Mouse (Mus musculus): Measurements from ENCODE around the gene Naif1. TPM values are rescaled to one million over a fixed set of nuclear protein-coding genes. Genes with fewer than 3 reads are reported as not detected.
"Not testable (repeated sequence)": the region's sequence is repeated elsewhere in the genome, so short reads cannot be mapped to it uniquely, and the experiment has no call there.

Naif1 gene
- polyA plus RNA-seq, 1 experiment from 2014 or later, result 6.8 TPM

- 1% methylated on average over 5 of the region's 5 CpGs for WGBS
- H3K36me3 ChIP-seq (ENCODE audit: control insufficient read depth, insufficient read depth, low read length), result no peaks in the 10 kb centered on the region
- H3K9me3 ChIP-seq (ENCODE audit: control insufficient read depth, low read length), result no peaks in the 10 kb centered on the region
- peaks cover 2% of the 10 kb centered on the region; the same call in 1 of the 2 replicates for H3K4me1 ChIP-seq (replicated peaks; ENCODE audit: control insufficient read depth, insufficient read depth, low read length)
- no peaks in the 10 kb centered on the region for H3K27me3 ChIP-seq (ENCODE audit: control insufficient read depth, insufficient read depth, low read depth, low read length)
- H3K4me3 ChIP-seq (ENCODE audit: low read length), result no peak overlapping the region
- peak overlapping the region; percentile 1; the same call in 1 of the 2 replicates for H3K9ac ChIP-seq (ENCODE audit: low read length)
- ATAC-seq (ENCODE audit: low read depth), result peak; percentile 64
- no peak overlapping the region for H3K27ac ChIP-seq (ENCODE audit: low read length)
- no peak overlapping the region for H3K4me2 ChIP-seq (ENCODE audit: low read depth, low read length)
Measured at GRCm38 (mm10) chr2:32488679-32489078, 38.4 kb downstream of the Naif1 start.

- ATAC-seq (ENCODE audit: low read depth); H3K9ac ChIP-seq (ENCODE audit: low read length); H3K4me2 ChIP-seq (ENCODE audit: low read depth, low read length); H3K27ac ChIP-seq (ENCODE audit: low read length); H3K36me3 ChIP-seq (ENCODE audit: control insufficient read depth, insufficient read depth, low read length); H3K4me3 ChIP-seq (ENCODE audit: low read length); H3K9me3 ChIP-seq (ENCODE audit: control insufficient read depth, low read length); H3K4me1 ChIP-seq (replicated peaks; ENCODE audit: control insufficient read depth, insufficient read depth, low read length); H3K27me3 ChIP-seq (ENCODE audit: control insufficient read depth, insufficient read depth, low read depth, low read length): not testable (repeated sequence)
Measured at GRCm38 (mm10) chr2:32490730-32491129, 40.5 kb downstream of the Naif1 start.

GRCm38 (mm10) chr2:32492661-32493060 is 42.4 kb downstream of the Naif1 start:
- ATAC-seq (ENCODE audit: low read depth), result no peak
- Histone ChIP-seq H3K36me3 (ENCODE audit: control insufficient read depth, insufficient read depth, low read length) (no peaks in the 10 kb centered on the region), H3K27me3 (ENCODE audit: control insufficient read depth, insufficient read depth, low read depth, low read length) (no peaks in the 10 kb centered on the region), H3K4me2 (ENCODE audit: low read depth, low read length) (no peak overlapping the region), H3K4me1 (replicated peaks; ENCODE audit: control insufficient read depth, insufficient read depth, low read length) (peaks cover 5% of the 10 kb centered on the region; the same call in 1 of the 2 replicates), H3K9ac (ENCODE audit: low read length) (no peak overlapping the region), H3K27ac (ENCODE audit: low read length) (no peak overlapping the region), H3K9me3 (ENCODE audit: control insufficient read depth, low read length) (no peaks in the 10 kb centered on the region), H3K4me3 (ENCODE audit: low read length) (no peak overlapping the region)
- WGBS, result 47% methylated on average over 2 of the region's 2 CpGs

- 50% methylated on average over 12 of the region's 12 CpGs for WGBS
- H3K9ac ChIP-seq (ENCODE audit: low read length), result no peak overlapping the region
Measured at GRCm38 (mm10) chr2:32493301-32493701, 43.0 kb downstream of the Naif1 start.

GRCm38 (mm10) chr2:32494522-32494921 is 44.3 kb downstream of the Naif1 start:
- H3K4me1 ChIP-seq (replicated peaks; ENCODE audit: control insufficient read depth, insufficient read depth, low read length), result peaks cover 5% of the 10 kb centered on the region; the same call in 1 of the 2 replicates
- ATAC-seq (ENCODE audit: low read depth), result no peak
- no peaks in the 10 kb centered on the region for H3K27me3 ChIP-seq (ENCODE audit: control insufficient read depth, insufficient read depth, low read depth, low read length)
- no peak overlapping the region for H3K4me2 ChIP-seq (ENCODE audit: low read depth, low read length)
- H3K9ac ChIP-seq (ENCODE audit: low read length), result no peak overlapping the region
- WGBS, result 45% methylated on average over 2 of the region's 2 CpGs
- peak overlapping the region; percentile 58 for H3K27ac ChIP-seq (ENCODE audit: low read length)
- H3K4me3 ChIP-seq (ENCODE audit: low read length), result no peak overlapping the region
- no peaks in the 10 kb centered on the region for H3K36me3 ChIP-seq (ENCODE audit: control insufficient read depth, insufficient read depth, low read length)
- H3K9me3 ChIP-seq (ENCODE audit: control insufficient read depth, low read length), result peaks cover 4% of the 10 kb centered on the region; the same call in 1 of the 2 replicates

More at GRCm38 (mm10) chr2:32493301-32493701, 43.0 kb downstream of the Naif1 start:
- Histone ChIP-seq H3K4me1 (replicated peaks; ENCODE audit: control insufficient read depth, insufficient read depth, low read length) (peaks cover 5% of the 10 kb centered on the region; the same call in 1 of the 2 replicates), H3K36me3 (ENCODE audit: control insufficient read depth, insufficient read depth, low read length) (no peaks in the 10 kb centered on the region), H3K4me3 (ENCODE audit: low read length) (no peak overlapping the region), H3K9me3 (ENCODE audit: control insufficient read depth, low read length) (no peaks in the 10 kb centered on the region), H3K4me2 (ENCODE audit: low read depth, low read length) (no peak overlapping the region), H3K27me3 (ENCODE audit: control insufficient read depth, insufficient read depth, low read depth, low read length) (no peaks in the 10 kb centered on the region), H3K27ac (ENCODE audit: low read length) (no peak overlapping the region)
- ATAC-seq (ENCODE audit: low read depth), result no peak

GRCm38 (mm10) chr2:32495185-32495726 is 45.0 kb downstream of the Naif1 start:
- Histone ChIP-seq H3K27ac (ENCODE audit: low read length) (peak overlapping the region; percentile 66), H3K4me3 (ENCODE audit: low read length) (no peak overlapping the region), H3K9ac (ENCODE audit: low read length) (no peak overlapping the region), H3K4me1 (replicated peaks; ENCODE audit: control insufficient read depth, insufficient read depth, low read length) (peaks cover 5% of the 10 kb centered on the region; the same call in 1 of the 2 replicates), H3K9me3 (ENCODE audit: control insufficient read depth, low read length) (peaks cover 4% of the 10 kb centered on the region; the same call in 1 of the 2 replicates), H3K36me3 (ENCODE audit: control insufficient read depth, insufficient read depth, low read length) (no peaks in the 10 kb centered on the region), H3K4me2 (ENCODE audit: low read depth, low read length) (no peak overlapping the region), H3K27me3 (ENCODE audit: control insufficient read depth, insufficient read depth, low read depth, low read length) (no peaks in the 10 kb centered on the region)
- peak; percentile 62 for ATAC-seq (ENCODE audit: low read depth)
- 45% methylated on average over 20 of the region's 20 CpGs for WGBS

- 45% methylated on average over 5 of the region's 5 CpGs for WGBS
- Histone ChIP-seq H3K4me3 (ENCODE audit: low read length) (no peak overlapping the region), H3K27me3 (ENCODE audit: control insufficient read depth, insufficient read depth, low read depth, low read length) (no peaks in the 10 kb centered on the region), H3K9me3 (ENCODE audit: control insufficient read depth, low read length) (peaks cover 4% of the 10 kb centered on the region; the same call in 1 of the 2 replicates), H3K4me2 (ENCODE audit: low read depth, low read length) (no peak overlapping the region), H3K9ac (ENCODE audit: low read length) (no peak overlapping the region), H3K36me3 (ENCODE audit: control insufficient read depth, insufficient read depth, low read length) (no peaks in the 10 kb centered on the region), H3K4me1 (replicated peaks; ENCODE audit: control insufficient read depth, insufficient read depth, low read length) (peaks cover 5% of the 10 kb centered on the region; the same call in 1 of the 2 replicates), H3K27ac (ENCODE audit: low read length) (no peak overlapping the region)
- ATAC-seq (ENCODE audit: low read depth), result no peak
Measured at GRCm38 (mm10) chr2:32496190-32496589, 45.9 kb downstream of the Naif1 start.

- peak; percentile 78 for ATAC-seq (ENCODE audit: low read depth)
- 54% methylated on average over 4 of the region's 4 CpGs for WGBS
- Histone ChIP-seq H3K9me3 (ENCODE audit: control insufficient read depth, low read length) (peaks cover 4% of the 10 kb centered on the region; the same call in 1 of the 2 replicates), H3K4me3 (ENCODE audit: low read length) (no peak overlapping the region), H3K4me2 (ENCODE audit: low read depth, low read length) (no peak overlapping the region), H3K9ac (ENCODE audit: low read length) (no peak overlapping the region), H3K36me3 (ENCODE audit: control insufficient read depth, insufficient read depth, low read length) (no peaks in the 10 kb centered on the region), H3K27ac (ENCODE audit: low read length) (peak overlapping the region; percentile 70), H3K4me1 (replicated peaks; ENCODE audit: control insufficient read depth, insufficient read depth, low read length) (peaks cover 8% of the 10 kb centered on the region; the same call in 1 of the 2 replicates), H3K27me3 (ENCODE audit: control insufficient read depth, insufficient read depth, low read depth, low read length) (no peaks in the 10 kb centered on the region)
Measured at GRCm38 (mm10) chr2:32499365-32499764, 49.1 kb downstream of the Naif1 start.

GRCm38 (mm10) chr2:32500461-32500860 is 50.2 kb downstream of the Naif1 start:
- no peak for ATAC-seq (ENCODE audit: low read depth)
- H3K9ac ChIP-seq (ENCODE audit: low read length), result no peak overlapping the region
- peaks cover 8% of the 10 kb centered on the region; the same call in 1 of the 2 replicates for H3K4me1 ChIP-seq (replicated peaks; ENCODE audit: control insufficient read depth, insufficient read depth, low read length)
- 64% methylated on average over 5 of the region's 5 CpGs for WGBS
- no peaks in the 10 kb centered on the region for H3K36me3 ChIP-seq (ENCODE audit: control insufficient read depth, insufficient read depth, low read length)
- H3K27me3 ChIP-seq (ENCODE audit: control insufficient read depth, insufficient read depth, low read depth, low read length), result no peaks in the 10 kb centered on the region
- peak overlapping the region; percentile 34; the same call in 1 of the 2 replicates for H3K27ac ChIP-seq (ENCODE audit: low read length)
- H3K9me3 ChIP-seq (ENCODE audit: control insufficient read depth, low read length), result peaks cover 4% of the 10 kb centered on the region; the same call in 1 of the 2 replicates
- no peak overlapping the region for H3K4me2 ChIP-seq (ENCODE audit: low read depth, low read length)
- no peak overlapping the region for H3K4me3 ChIP-seq (ENCODE audit: low read length)

All from lung, embryonic 16.5 days (tissue).